Comparison of ENCODE assay signal across 16 mouse cellular contexts in the genomic region with DNA sequence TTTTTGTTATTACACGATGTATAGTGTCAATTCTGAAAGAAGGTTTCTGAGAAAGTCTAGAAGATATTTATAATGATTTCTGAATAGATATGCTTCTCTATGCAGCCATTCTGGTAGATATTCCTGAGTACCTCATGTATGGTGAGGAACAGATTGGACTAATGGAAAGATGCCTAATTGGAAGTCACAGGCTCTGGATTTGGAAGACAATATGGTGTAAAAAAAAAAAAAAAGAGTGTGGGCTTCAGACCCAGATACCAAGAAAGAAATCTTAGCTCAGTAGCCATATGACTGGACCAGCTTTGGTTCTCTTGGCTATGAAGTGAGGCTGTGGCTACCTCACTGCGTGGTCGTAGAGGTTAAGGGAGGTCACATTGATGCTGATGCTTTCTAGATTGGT.
"Had no signal": no experiment of that assay in that cellular context is flagged by ENCODE, and none has a peak within 500 bp of the region (broad histone marks: within the 10 kb centered on the region; RNA-seq: fewer than 3 reads in every experiment).

No protein-coding gene starts in this region.

- H3K4me3 ChIP-seq: limb, embryonic 12.5 days; liver, embryonic 13.5 days; lung, embryonic 15.5 days; megakaryocyte, embryonic 14.5 days; midbrain, embryonic 15.5 days; neural tube, embryonic 12.5 days had no signal

- ATAC-seq: liver, postnatal 0 days; midbrain, embryonic 15.5 days had no signal

- H3K27ac ChIP-seq: limb, embryonic 12.5 days; liver, embryonic 13.5 days; lung, embryonic 15.5 days; macrophage; midbrain, embryonic 15.5 days; neural tube, embryonic 12.5 days had no signal

- DNase-seq: kidney, postnatal 10 days; liver; liver, embryonic 13.5 days; liver, postnatal 0 days; lung, postnatal 14 days; retina, postnatal 1 day; right cerebral cortex, postnatal 4 days; spleen, adult 18-20 months; thymus, adult 2 months; thymus, postnatal 25 days had no signal
